Mouse (Mus musculus): ENCODE measurements around the gene B4galt3. TPM values are rescaled to one million over a fixed set of nuclear protein-coding genes. Genes with fewer than 3 reads are reported as not detected.
"Not testable (repeated sequence)": the region's sequence is repeated elsewhere in the genome, so short reads cannot be mapped to it uniquely, and the experiment has no call there.

Gene B4galt3
- total and polyA plus RNA-seq, 3 experiments = 16.8 to 33.1 TPM; not detected in 1

- H3K36me3 ChIP-seq (ENCODE audit: control insufficient read depth in 1 of 2, insufficient read depth in 2 of 2, low read length in 2 of 2) = peaks cover 4 to 7% of the 10 kb centered on the region in 2 experiments; a peak in 3 of 4 replicates
- H3K4me1 ChIP-seq (ENCODE audit: control insufficient read depth in 1 of 2, insufficient read depth in 2 of 2, low read length in 2 of 2) = peaks cover 0 to 2% of the 10 kb centered on the region in 2 experiments; a peak in 1 of 4 replicates
- H3K4me3 ChIP-seq (ENCODE audit: control insufficient read depth in 1 of 2, insufficient read depth in 1 of 2, low read depth in 2 of 2, low read length in 2 of 2) = no peak overlapping the region
- no peaks in the 10 kb centered on the region for H3K79me2 ChIP-seq (ENCODE audit: control insufficient read depth, insufficient read depth, low read length, poor library complexity)
- no peak for DNase-seq (ENCODE audit: low read depth, low spot score)
- H3K27ac ChIP-seq (ENCODE audit: control insufficient read depth, low read depth, low read length) = no peak overlapping the region
- no peaks in the 10 kb centered on the region for H3K9me3 ChIP-seq (replicated peaks; ENCODE audit: insufficient read depth, low read length)
- TF ChIP-seq POLR2A (IDR thresholded peaks at IDR 0.05; ENCODE audit: control insufficient read depth in 1 of 2, insufficient read depth in 1 of 2, low read depth in 1 of 2, low read length in 2 of 2, poor library complexity in 1 of 2) (no peak), USF1 (IDR thresholded peaks at IDR 0.05; ENCODE audit: low read depth, low read length) (no peak), ZMIZ1 (IDR thresholded peaks at IDR 0.05; ENCODE audit: low read depth, low read length) (no peak), CTCF (IDR thresholded peaks at IDR 0.05 in 2 of 3, conservative IDR thresholded peaks at IDR 0.05 in 1 of 3; ENCODE audit: control insufficient read depth in 1 of 3, insufficient read depth in 1 of 3, low read depth in 2 of 3, low read length in 3 of 3, poor library complexity in 1 of 3, severe bottlenecking in 1 of 3) (no peak), SIN3A (IDR thresholded peaks at IDR 0.05; ENCODE audit: low read length) (no peak), RAD21 (IDR thresholded peaks at IDR 0.05; ENCODE audit: low read depth, low read length) (no peak), TCF12 (IDR thresholded peaks at IDR 0.05; ENCODE audit: low read depth, low read length) (no peak), MAFK (IDR thresholded peaks at IDR 0.05; ENCODE audit: borderline replicate concordance, low read depth, low read length) (no peak), EP300 (IDR thresholded peaks at IDR 0.05; ENCODE audit: low read depth in 1 of 2, low read length in 2 of 2) (no peak), ZC3H11A (IDR thresholded peaks at IDR 0.05; ENCODE audit: low read depth, low read length) (no peak), ETS1 (IDR thresholded peaks at IDR 0.05; ENCODE audit: low read depth, low read length) (no peak), ZNF384 (IDR thresholded peaks at IDR 0.05; ENCODE audit: low read depth, low read length) (no peak)
- no peaks in the 10 kb centered on the region for H3K27me3 ChIP-seq (ENCODE audit: control insufficient read depth in 1 of 2, insufficient read depth in 2 of 2, low read length in 2 of 2)
- H3K9ac ChIP-seq (ENCODE audit: control insufficient read depth, low read depth, low read length, poor library complexity, severe bottlenecking) = no peak overlapping the region
Measured at GRCm38 (mm10) chr1:171239992-171240744, 30.0 kb upstream of the B4galt3 start.

- Histone ChIP-seq H3K27me3 (ENCODE audit: control insufficient read depth in 1 of 2, insufficient read depth in 2 of 2, low read length in 2 of 2) (no peaks in the 10 kb centered on the region), H3K9me3 (replicated peaks; ENCODE audit: insufficient read depth, low read length) (no peaks in the 10 kb centered on the region), H3K4me1 (ENCODE audit: control insufficient read depth in 1 of 2, insufficient read depth in 2 of 2, low read length in 2 of 2) (peaks cover 0 to 6% of the 10 kb centered on the region in 2 experiments; a peak in 3 of 4 replicates), H3K4me3 (ENCODE audit: control insufficient read depth in 1 of 2, insufficient read depth in 1 of 2, low read depth in 2 of 2, low read length in 2 of 2) (no peak overlapping the region), H3K79me2 (ENCODE audit: control insufficient read depth, insufficient read depth, low read length, poor library complexity) (peaks cover 2% of the 10 kb centered on the region), H3K27ac (ENCODE audit: control insufficient read depth, low read depth, low read length) (no peak overlapping the region), H3K36me3 (ENCODE audit: control insufficient read depth in 1 of 2, insufficient read depth in 2 of 2, low read length in 2 of 2) (peaks cover 4 to 8% of the 10 kb centered on the region in 2 experiments; a peak in 3 of 4 replicates), H3K9ac (ENCODE audit: control insufficient read depth, low read depth, low read length, poor library complexity, severe bottlenecking) (no peak overlapping the region)
- no peak for DNase-seq (ENCODE audit: low read depth, low spot score)
- TF ChIP-seq EP300 (IDR thresholded peaks at IDR 0.05; ENCODE audit: low read depth in 1 of 2, low read length in 2 of 2) = no peak
- TF ChIP-seq RCOR1 (IDR thresholded peaks at IDR 0.05; ENCODE audit: low read depth, low read length) = no peak
- no peak for TF ChIP-seq NELFE (IDR thresholded peaks at IDR 0.05; ENCODE audit: low read depth, low read length)
- TF ChIP-seq JUND (IDR thresholded peaks at IDR 0.05; ENCODE audit: low read depth, low read length) = no peak
- no peak for TF ChIP-seq TAL1 (IDR thresholded peaks at IDR 0.05; ENCODE audit: low read length)
- TF ChIP-seq NRF1 (IDR thresholded peaks at IDR 0.05; ENCODE audit: insufficient read depth, low read depth, low read length, poor library complexity, severe bottlenecking) = no peak
- TF ChIP-seq BHLHE40 (IDR thresholded peaks at IDR 0.05; ENCODE audit: borderline replicate concordance, low read depth, low read length) = no peak
- no peak for TF ChIP-seq ZMIZ1 (IDR thresholded peaks at IDR 0.05; ENCODE audit: low read depth, low read length)
- TF ChIP-seq CTCF (IDR thresholded peaks at IDR 0.05 in 2 of 3, conservative IDR thresholded peaks at IDR 0.05 in 1 of 3; ENCODE audit: control insufficient read depth in 1 of 3, insufficient read depth in 1 of 3, low read depth in 2 of 3, low read length in 3 of 3, poor library complexity in 1 of 3, severe bottlenecking in 1 of 3) = no peak
- TF ChIP-seq MYB (IDR thresholded peaks at IDR 0.05; ENCODE audit: low read depth, low read length) = no peak
- TF ChIP-seq E2F4 (IDR thresholded peaks at IDR 0.05; ENCODE audit: borderline replicate concordance, low read depth, low read length) = no peak
- no peak for TF ChIP-seq USF2 (IDR thresholded peaks at IDR 0.05; ENCODE audit: borderline replicate concordance in 1 of 2, insufficient read depth in 1 of 2, low read depth in 1 of 2, low read length in 2 of 2)
- no peak for TF ChIP-seq USF1 (IDR thresholded peaks at IDR 0.05; ENCODE audit: low read depth, low read length)
- no peak for TF ChIP-seq SMC3 (IDR thresholded peaks at IDR 0.05; ENCODE audit: low read depth, low read length)
- TF ChIP-seq ELF1 (IDR thresholded peaks at IDR 0.05; ENCODE audit: low read depth, low read length) = no peak
Measured at GRCm38 (mm10) chr1:171240911-171241310, 29.2 kb upstream of the B4galt3 start.

GRCm38 (mm10) chr1:171241952-171242351 lies 28.2 kb upstream of the B4galt3 start:
- peaks cover 4 to 12% of the 10 kb centered on the region in 2 experiments; a peak in 3 of 4 replicates for H3K36me3 ChIP-seq (ENCODE audit: control insufficient read depth in 1 of 2, insufficient read depth in 2 of 2, low read length in 2 of 2)
- H3K9ac ChIP-seq (ENCODE audit: control insufficient read depth, low read depth, low read length, poor library complexity, severe bottlenecking); DNase-seq (ENCODE audit: low read depth, low spot score); H3K27ac ChIP-seq (ENCODE audit: control insufficient read depth, low read depth, low read length); H3K9me3 ChIP-seq (replicated peaks; ENCODE audit: insufficient read depth, low read length); H3K4me3 ChIP-seq (ENCODE audit: control insufficient read depth in 1 of 2, insufficient read depth in 1 of 2, low read depth in 2 of 2, low read length in 2 of 2); H3K27me3 ChIP-seq (ENCODE audit: control insufficient read depth in 1 of 2, insufficient read depth in 2 of 2, low read length in 2 of 2): not testable (repeated sequence)
- H3K4me1 ChIP-seq (ENCODE audit: control insufficient read depth in 1 of 2, insufficient read depth in 2 of 2, low read length in 2 of 2) = peaks cover 2 to 12% of the 10 kb centered on the region in 2 experiments; a peak in 3 of 4 replicates
- peaks cover 11% of the 10 kb centered on the region for H3K79me2 ChIP-seq (ENCODE audit: control insufficient read depth, insufficient read depth, low read length, poor library complexity)
